Mouse (Mus musculus) 3134 (cell line): ENCODE measurements around the gene Gngt1.

Experiments used
- DNase-seq: peaks from one replicate; pipeline ENCODE4 v3.0.0-alpha.2; 2011; ENCODE audit warnings: low spot score; ENCODE audit not compliant: insufficient read length; ENCODE audit errors: extremely low read depth

Gngt1 gene

GRCm38 (mm10) chr6:3993492-3993891 lies at the start of gene Gngt1:
Gene Gngt1 (plus strand): TSS chr6:3993792.
- no peak for DNase-seq

- no peak for DNase-seq
Observed at GRCm38 (mm10) chr6:3954969-3955368, 38.6 kb upstream of the Gngt1 start.

- peak; percentile 13 for DNase-seq
Observed at GRCm38 (mm10) chr6:3967676-3968626, 25.6 kb upstream of the Gngt1 start.

GRCm38 (mm10) chr6:3973679-3974078 lies 19.9 kb upstream of the Gngt1 start:
- no peak for DNase-seq

GRCm38 (mm10) chr6:3982661-3983284 lies 10.8 kb upstream of the Gngt1 start:
- DNase-seq: no peak

GRCm38 (mm10) chr6:3988750-3989149 lies 4.8 kb upstream of the Gngt1 start, which contains the start of gene Tfpi2:
Gene Tfpi2 (minus strand): TSS chr6:3988919.
- DNase-seq: no peak

- no peak for DNase-seq
Observed at GRCm38 (mm10) chr6:3998089-3998488, 4.5 kb downstream of the Gngt1 start.

- no peak for DNase-seq
Observed at GRCm38 (mm10) chr6:3999296-3999695, 5.7 kb downstream of the Gngt1 start.

- DNase-seq: no peak
Observed at GRCm38 (mm10) chr6:4000716-4001115, 7.1 kb downstream of the Gngt1 start.

- no peak for DNase-seq
Observed at GRCm38 (mm10) chr6:4003445-4003844, 9.9 kb downstream of the Gngt1 start.

GRCm38 (mm10) chr6:4003890-4004306 lies 10.3 kb downstream of the Gngt1 start, which contains the start of gene Gng11:
Gene Gng11 (plus strand): TSS chr6:4003904.
- peak; percentile 93 for DNase-seq

- no peak for DNase-seq
Observed at GRCm38 (mm10) chr6:4004808-4005207, 11.2 kb downstream of the Gngt1 start.

GRCm38 (mm10) chr6:4008501-4009040 lies 15.0 kb downstream of the Gngt1 start:
- DNase-seq: no peak

- no peak for DNase-seq
Observed at GRCm38 (mm10) chr6:4009548-4009947, 16.0 kb downstream of the Gngt1 start.

- no peak for DNase-seq
Observed at GRCm38 (mm10) chr6:4022645-4023044, 29.1 kb downstream of the Gngt1 start.

GRCm38 (mm10) chr6:4026367-4026766 lies 32.8 kb downstream of the Gngt1 start:
- DNase-seq: no peak

GRCm38 (mm10) chr6:4030956-4031355 lies 37.4 kb downstream of the Gngt1 start:
- peak; percentile 36 for DNase-seq

GRCm38 (mm10) chr6:4041821-4042220 lies 48.2 kb downstream of the Gngt1 start:
- no peak for DNase-seq
